Mouse (Mus musculus) stomach, postnatal 0 days (tissue): ENCODE results near the gene Grpel1.

ENCODE experiments used
- CTCF ChIP-seq: IDR thresholded peaks from 2 replicates; pipeline ENCODE4 v1.5.1; 2016; ENCODE audit warnings: antibody characterized with exemption, low read depth, mild to moderate bottlenecking, moderate library complexity
- EP300 ChIP-seq: optimal IDR thresholded peaks from 2 replicates; pipeline ENCODE3; 2016; ENCODE audit warnings: antibody characterized with exemption

GRCm38 (mm10) chr5:36480398-36480797 lies 15.6 kb downstream of the Grpel1 start:
- TF ChIP-seq CTCF: no peak
- TF ChIP-seq EP300: no peak
